Mouse (Mus musculus): Measurements from ENCODE around the gene Cited1. TPM values are rescaled to one million over a fixed set of nuclear protein-coding genes. Genes with fewer than 3 reads are reported as not detected.

Gene Cited1
- polyA plus RNA-seq, 1 experiment from 2014 or later: 8.7 TPM

Small RNA genes within 50 kb of the gene (microRNA-seq; reads per million reads assigned to microRNA genes)
- not detected for gene Gm26318

Other genes with a start within 250 kb of the Cited1 start
- gene Rtl5, start 180.9 kb downstream of the Cited1 start, polyA plus RNA-seq (2015; fragmentation: Nextera tagmentation; extraction: Ambion mirVana): 6.3 and 7.5 TPM in 2 replicates
- gene Pin4, start 132.7 kb downstream of the Cited1 start, polyA plus RNA-seq (2015; fragmentation: Nextera tagmentation; extraction: Ambion mirVana): 61.5 and 71.5 TPM in 2 replicates
- 4.5 and 4.8 TPM in 2 replicates for gene Ercc6l, start 95.1 kb downstream of the Cited1 start, polyA plus RNA-seq (2015; fragmentation: Nextera tagmentation; extraction: Ambion mirVana)
- 464 and 469 TPM in 2 replicates for gene Rps4x, start 62.8 kb downstream of the Cited1 start, polyA plus RNA-seq (2015; fragmentation: Nextera tagmentation; extraction: Ambion mirVana)

All from forebrain, embryonic 15.5 days (tissue).